Mouse (Mus musculus) adrenal gland, adult 2 months (tissue): Measurements from ENCODE around the gene Kif3a. TPM values are rescaled to one million over a fixed set of nuclear protein-coding genes. Genes with fewer than 3 reads are reported as not detected.

Experiments used
- DNase-seq: peaks from one replicate; pipeline ENCODE4 v3.0.0; 2021
- polyA plus RNA-seq: library from polyadenylated mRNA; depleted of rRNA; stranded (reverse); fragments of >200 nt; gene quantifications from 2 replicates; pipeline ENCODE4 v1.2.3, GENCODE M21; 2012; rRNA removed
- total RNA-seq, 2 experiments: library from RNA; stranded (reverse); gene quantifications; 2 replicates each; pipeline ENCODE4 v1.2.3; 2021

The Kif3a gene
- total and polyA plus RNA-seq, 3 experiments, result 3.6 to 29.8 (median 23.0) TPM

GRCm38 (mm10) chr11:53651441-53651840, 84.3 kb downstream of the Kif3a start:
- no peak for DNase-seq

Other genes with a start within 250 kb of the Kif3a start
- gene Zcchc10, start 242.7 kb upstream of the Kif3a start, total RNA-seq, result 10 to 100 TPM in 1 of 2 experiments, 1 to 10 TPM in 1; 8.8 to 10.1 TPM
- 7.1 and 7.6 TPM in 2 replicates for gene Zcchc10, start 242.7 kb upstream of the Kif3a start, polyA plus RNA-seq
- gene Aff4, start 216.5 kb upstream of the Kif3a start, total RNA-seq, result 100 to 1,000 TPM; 145 to 306 TPM
- gene Aff4, start 216.5 kb upstream of the Kif3a start, polyA plus RNA-seq, result 6.3 and 8.7 TPM in 2 replicates
- not detected for gene Leap2, start 144.2 kb upstream of the Kif3a start, total RNA-seq
- gene Leap2, start 144.2 kb upstream of the Kif3a start, polyA plus RNA-seq, result not detected in 2 replicates
- 1,000 to 10,000 TPM; 1,216 to 1,248 TPM for gene Uqcrq, start 136.5 kb upstream of the Kif3a start, total RNA-seq
- 845 and 941 TPM in 2 replicates for gene Uqcrq, start 136.5 kb upstream of the Kif3a start, polyA plus RNA-seq
- 1 to 10 TPM in 1 of 2 experiments, under 1 TPM in 1; 0.90 to 9.0 TPM for gene Gdf9, start 136.4 kb upstream of the Kif3a start, total RNA-seq
- gene Gdf9, start 136.4 kb upstream of the Kif3a start, polyA plus RNA-seq, result 0.36 and 0.39 TPM in 2 replicates
- not detected for gene Gm10447, start 110.3 kb upstream of the Kif3a start, total RNA-seq
- gene Gm10447, start 110.3 kb upstream of the Kif3a start, polyA plus RNA-seq, result 0.08 TPM in 1 of 2 replicates, not detected in the other
- gene Shroom1, start 110.2 kb upstream of the Kif3a start, total RNA-seq, result 1 to 10 TPM; 3.5 to 3.8 TPM
- gene Shroom1, start 110.2 kb upstream of the Kif3a start, polyA plus RNA-seq, result 5.0 and 5.3 TPM in 2 replicates
- gene Gm9837, start 96.9 kb upstream of the Kif3a start, total RNA-seq, result not detected
- gene Gm9837, start 96.9 kb upstream of the Kif3a start, polyA plus RNA-seq, result not detected in 2 replicates
- not detected for gene Gm9945, start 87.2 kb upstream of the Kif3a start, total RNA-seq
- not detected in 2 replicates for gene Gm9945, start 87.2 kb upstream of the Kif3a start, polyA plus RNA-seq
- under 1 TPM; 0.29 to 0.45 TPM for gene Sowaha, start 87.1 kb upstream of the Kif3a start, total RNA-seq
- 0.47 and 0.72 TPM in 2 replicates for gene Sowaha, start 87.1 kb upstream of the Kif3a start, polyA plus RNA-seq
- gene Sept8, start 48.1 kb upstream of the Kif3a start, total RNA-seq, result 10 to 100 TPM; 38.1 to 43.7 TPM
- gene Sept8, start 48.1 kb upstream of the Kif3a start, polyA plus RNA-seq, result 32.7 and 46.9 TPM in 2 replicates
- not detected for gene Il4, start 51.3 kb downstream of the Kif3a start, total RNA-seq
- not detected in 2 replicates for gene Il4, start 51.3 kb downstream of the Kif3a start, polyA plus RNA-seq
- gene Il13, start 67.3 kb downstream of the Kif3a start, total RNA-seq, result not detected
- not detected in 2 replicates for gene Il13, start 67.3 kb downstream of the Kif3a start, polyA plus RNA-seq
- gene Rad50, start 139.9 kb downstream of the Kif3a start, total RNA-seq, result 10 to 100 TPM; 11.6 to 13.8 TPM
- 2.6 and 3.6 TPM in 2 replicates for gene Rad50, start 139.9 kb downstream of the Kif3a start, polyA plus RNA-seq
- not detected for gene Il5, start 153.4 kb downstream of the Kif3a start, total RNA-seq
- gene Il5, start 153.4 kb downstream of the Kif3a start, polyA plus RNA-seq, result 0.06 and 0.12 TPM in 2 replicates
- gene Irf1, start 202.6 kb downstream of the Kif3a start, total RNA-seq, result 10 to 100 TPM; 22.7 to 35.5 TPM
- gene Irf1, start 202.6 kb downstream of the Kif3a start, polyA plus RNA-seq, result 43.7 and 59.0 TPM in 2 replicates
- gene Gm17334, start 205.8 kb downstream of the Kif3a start, total RNA-seq, result under 1 TPM; 0.43 to 0.45 TPM
- gene Gm17334, start 205.8 kb downstream of the Kif3a start, polyA plus RNA-seq, result 1.4 and 1.5 TPM in 2 replicates